Mouse (Mus musculus) bone marrow, adult 2 months (tissue): ENCODE data around the gene Nup54. TPM values are rescaled to one million over a fixed set of nuclear protein-coding genes. Genes with fewer than 3 reads are reported as not detected.

Source experiments
- H3K27ac ChIP-seq: fragments of 200-500 bp; 2 replicates; pipeline ENCODE4 v1.5.1; 2012; ENCODE audit warnings: low read depth, mild to moderate bottlenecking, control low read depth, inconsistent platforms, low read length; ENCODE audit not compliant: control insufficient read depth, poor library complexity, insufficient read depth
- H3K4me1 ChIP-seq: fragments of 200-500 bp; 2 replicates; pipeline ENCODE4 v1.6.1; 2011; ENCODE audit warnings: low read length; ENCODE audit not compliant: control insufficient read depth, insufficient read depth
- H3K4me3 ChIP-seq: fragments of 200-500 bp; replicated peaks from 2 replicates; pipeline ENCODE3; 2011; ENCODE audit warnings: mild to moderate bottlenecking, low read depth, low read length, control low read depth; ENCODE audit not compliant: control insufficient read depth
- CTCF ChIP-seq: fragments of 200-500 bp; IDR thresholded peaks from 2 replicates; pipeline ENCODE4 v1.5.1; 2011; ENCODE audit warnings: low read length, control low read depth; ENCODE audit not compliant: control insufficient read depth, insufficient read depth
- POLR2A ChIP-seq: fragments of 200-500 bp; IDR thresholded peaks from 2 replicates; pipeline ENCODE4 v1.6.1; 2011; ENCODE audit warnings: low read depth, mild to moderate bottlenecking, control low read depth, low read length, borderline replicate concordance; ENCODE audit not compliant: control insufficient read depth
- WGBS: fragments of 180-500 bp; shearing (Covaris S2); methylation state at CpG from one replicate; pipeline ENCODE4 v1.1.7; 2018; 5-methylcytosine and 5-hydroxymethylcytosine counted together
- polyA plus RNA-seq: library from polyadenylated mRNA; stranded (reverse); fragments of >200 nt; gene quantifications from 2 replicates; pipeline ENCODE4 v1.2.4, GENCODE M21; 2011; ENCODE audit warnings: low replicate concordance; ENCODE audit not compliant: missing spikeins, insufficient read depth, insufficient read length

Gene Nup54
- polyA plus RNA-seq, 1 experiment, result 19.4 TPM

DNA sequence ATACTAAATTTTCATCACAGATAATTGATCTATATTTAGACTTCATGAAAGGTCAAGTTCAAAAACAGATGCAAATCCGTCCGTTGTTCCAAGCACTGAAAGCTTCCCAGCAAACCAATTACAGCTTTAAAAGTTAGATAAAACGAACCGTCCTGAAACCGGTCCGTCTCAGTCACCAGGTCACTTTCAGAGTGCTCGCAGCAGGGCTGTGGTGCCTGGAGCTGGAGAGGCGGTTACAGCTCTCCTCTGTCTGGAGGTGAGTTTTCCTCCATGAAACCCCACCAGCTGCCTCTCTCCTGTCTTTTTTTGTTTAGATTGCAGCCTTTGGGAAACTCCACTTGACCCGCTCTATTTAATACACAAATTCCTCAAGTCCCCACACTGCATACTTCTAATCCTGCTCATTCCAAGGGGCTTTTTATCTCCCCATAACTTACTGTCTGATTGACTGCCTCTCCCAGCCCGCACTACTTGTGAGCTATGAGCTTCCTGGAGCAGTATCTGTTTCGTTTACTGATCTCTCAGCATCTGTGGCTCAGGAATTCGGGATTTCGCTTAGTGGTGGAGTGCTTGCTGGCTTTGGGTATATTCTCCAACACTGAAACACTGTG is 58.1 kb downstream of the Nup54 start:
- Histone ChIP-seq H3K27ac (no peak overlapping the region), H3K4me1 (peaks cover 4% of the 10 kb centered on the region; the same call in 1 of the 2 replicates), H3K4me3 (no peak overlapping the region)
- 84% methylated on average over 13 of the region's 13 CpGs for WGBS
- TF ChIP-seq POLR2A, result no peak
- TF ChIP-seq CTCF, result no peak

DNA sequence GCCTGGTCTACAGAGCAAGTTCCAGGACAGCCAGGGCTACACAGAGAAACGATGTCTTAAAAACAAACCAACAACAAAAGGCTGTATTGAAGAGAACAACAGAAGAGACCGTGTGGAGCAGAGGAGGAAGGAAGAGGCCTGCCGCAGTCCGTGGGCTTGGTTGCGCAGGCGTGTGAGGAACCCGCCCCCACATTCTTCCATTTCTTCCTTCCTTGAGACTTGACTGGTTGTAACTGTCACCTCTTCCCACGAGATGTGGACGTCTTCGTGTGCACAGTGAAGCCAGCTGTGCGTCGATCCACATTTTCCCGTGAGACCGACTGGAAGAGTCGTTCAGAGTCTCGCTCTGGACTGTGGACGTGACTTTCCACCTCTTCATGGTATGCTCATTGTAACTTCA is 59.7 kb downstream of the Nup54 start:
- H3K27ac ChIP-seq, result peak overlapping the region; percentile 83
- TF ChIP-seq POLR2A (0 out of 2 replicates have a peak, but pooled peaks have one; percentile 56), CTCF (no peak)
- H3K4me1 ChIP-seq, result peaks cover 4% of the 10 kb centered on the region; the same call in 1 of the 2 replicates
- H3K4me3 ChIP-seq, result peak overlapping the region; percentile 64
- WGBS, result 6% methylated on average over 17 of the region's 17 CpGs

DNA sequence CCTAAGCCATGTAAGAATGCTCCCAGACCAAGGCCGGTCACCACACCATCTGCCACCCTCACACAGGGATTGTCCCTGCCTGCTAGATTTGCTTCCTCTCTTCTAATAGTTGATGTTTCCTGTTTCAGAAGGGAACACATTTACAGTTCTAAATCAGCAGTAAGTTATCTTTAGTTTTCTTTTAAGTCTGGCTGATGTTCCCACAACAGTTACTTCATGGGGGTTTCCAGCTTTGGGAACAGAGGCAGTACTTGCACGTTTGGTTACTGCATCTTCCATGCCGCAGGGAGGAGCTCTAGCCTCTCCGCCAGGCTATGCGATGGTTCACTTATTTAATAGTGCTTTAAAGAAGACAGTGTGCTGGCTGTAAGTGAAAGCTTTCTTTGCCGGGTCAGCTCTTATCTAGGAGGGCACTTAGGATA is 60.3 kb downstream of the Nup54 start:
- Histone ChIP-seq H3K4me3 (peak overlapping the region; percentile 32), H3K27ac (peak overlapping the region; percentile 83), H3K4me1 (peaks cover 4% of the 10 kb centered on the region; the same call in 1 of the 2 replicates)
- TF ChIP-seq POLR2A, result no peak
- TF ChIP-seq CTCF, result no peak
- 5% methylated on average over 6 of the region's 6 CpGs for WGBS

DNA sequence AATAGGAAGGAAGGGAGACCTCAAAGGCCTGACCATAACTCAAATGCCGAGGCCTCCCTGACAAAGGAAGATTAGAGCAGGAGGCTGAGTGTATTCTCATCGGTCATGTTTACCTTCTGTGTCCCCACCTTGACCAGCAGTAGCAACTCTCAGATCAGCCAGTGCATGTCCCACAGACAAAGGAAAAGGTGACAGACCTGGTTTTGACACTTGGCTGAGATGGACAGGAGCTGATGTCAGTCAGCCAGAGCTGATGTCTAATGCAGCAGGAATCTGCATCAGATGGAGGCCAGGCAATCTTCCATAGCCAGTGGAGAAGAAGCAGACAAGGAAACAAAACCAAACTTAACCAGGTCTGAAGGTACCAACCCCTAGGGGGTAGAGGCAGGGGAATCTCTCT is 62.4 kb downstream of the Nup54 start:
- no peak for TF ChIP-seq POLR2A
- TF ChIP-seq CTCF, result no peak
- Histone ChIP-seq H3K4me1 (peaks cover 7% of the 10 kb centered on the region; the same call in 1 of the 2 replicates), H3K27ac (no peak overlapping the region), H3K4me3 (no peak overlapping the region)
- 14% methylated on average over 2 of the region's 2 CpGs for WGBS

DNA sequence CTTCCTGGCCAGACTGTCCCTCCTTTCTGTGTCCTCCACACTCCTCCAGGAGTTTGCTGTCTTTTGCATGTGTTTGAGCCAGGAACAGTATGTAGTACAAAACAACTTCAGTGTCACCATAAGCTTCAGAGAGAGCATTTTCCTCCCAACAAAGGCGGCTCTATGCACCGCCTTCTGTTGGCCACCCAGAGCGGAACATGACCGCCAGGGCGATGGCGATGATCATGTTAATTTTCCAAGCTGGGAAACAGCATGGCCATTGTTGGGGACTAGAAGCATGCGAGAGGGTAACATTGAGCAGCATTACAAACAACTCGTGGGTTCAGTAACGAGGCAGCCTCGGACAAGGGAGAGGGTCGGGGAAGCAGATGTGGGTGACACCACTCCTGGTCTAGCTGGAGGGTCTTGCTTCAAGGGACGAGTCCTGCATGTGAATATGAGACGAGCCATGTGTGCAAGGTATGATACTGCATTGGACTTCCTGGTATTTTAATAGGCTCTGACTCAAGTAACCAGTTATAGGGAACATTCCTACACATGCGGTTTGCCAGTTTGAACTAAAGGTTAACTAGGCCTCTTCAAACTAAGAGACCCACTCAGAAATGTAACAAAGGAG is 63.5 kb downstream of the Nup54 start:
- WGBS, result 76% methylated on average over 14 of the region's 14 CpGs
- no peak overlapping the region for H3K4me3 ChIP-seq
- TF ChIP-seq POLR2A (no peak), CTCF (no peak)
- no peak overlapping the region for H3K27ac ChIP-seq
- H3K4me1 ChIP-seq, result peaks cover 8% of the 10 kb centered on the region

DNA sequence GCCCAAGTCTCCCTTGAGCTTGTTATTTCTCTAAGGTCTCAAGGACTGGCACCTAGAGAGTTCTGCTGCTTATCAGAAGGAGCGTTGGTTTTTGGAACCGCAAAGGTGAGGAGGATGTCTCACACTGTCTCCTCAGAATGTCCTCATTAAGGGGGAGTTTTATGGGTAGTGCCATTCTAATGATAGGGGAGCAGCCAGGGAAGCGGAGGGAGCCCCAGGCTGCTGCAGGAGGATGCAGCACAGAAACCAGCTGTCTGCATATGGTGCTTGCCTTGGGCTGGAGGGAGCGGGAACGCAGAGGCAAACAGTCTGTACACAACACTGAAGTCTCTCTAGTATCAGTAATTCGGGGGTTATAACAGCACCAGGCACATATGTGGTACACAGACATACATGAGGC is 64.1 kb downstream of the Nup54 start:
- H3K27ac ChIP-seq, result no peak overlapping the region
- 75% methylated on average over 6 of the region's 6 CpGs for WGBS
- H3K4me3 ChIP-seq, result no peak overlapping the region
- TF ChIP-seq POLR2A, result no peak
- H3K4me1 ChIP-seq, result peaks cover 7% of the 10 kb centered on the region

DNA sequence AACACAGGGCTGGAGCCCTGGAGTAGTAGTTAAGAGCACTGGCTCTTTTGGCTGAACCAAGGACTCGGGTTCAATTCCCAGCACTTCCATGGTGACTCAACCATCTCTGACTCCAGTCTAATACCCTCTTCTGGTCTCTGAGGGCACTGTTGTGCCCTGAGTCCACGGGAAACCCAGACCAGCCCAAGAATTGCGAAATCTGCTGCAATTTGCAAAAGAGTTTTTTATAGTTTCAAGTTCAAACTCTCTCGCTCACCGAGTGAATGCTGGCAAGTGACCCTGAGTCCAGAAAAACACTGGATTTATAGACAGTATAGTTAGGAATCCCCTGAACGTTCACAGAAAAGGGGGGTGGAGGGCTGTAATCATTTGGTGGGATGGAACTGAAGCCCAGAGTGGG is 64.6 kb downstream of the Nup54 start:
- H3K4me1 ChIP-seq, result peaks cover 5% of the 10 kb centered on the region
- TF ChIP-seq POLR2A, result no peak
- TF ChIP-seq CTCF, result no peak
- 28% methylated on average over 6 of the region's 6 CpGs for WGBS
- H3K4me3 ChIP-seq, result no peak overlapping the region
- no peak overlapping the region for H3K27ac ChIP-seq

DNA sequence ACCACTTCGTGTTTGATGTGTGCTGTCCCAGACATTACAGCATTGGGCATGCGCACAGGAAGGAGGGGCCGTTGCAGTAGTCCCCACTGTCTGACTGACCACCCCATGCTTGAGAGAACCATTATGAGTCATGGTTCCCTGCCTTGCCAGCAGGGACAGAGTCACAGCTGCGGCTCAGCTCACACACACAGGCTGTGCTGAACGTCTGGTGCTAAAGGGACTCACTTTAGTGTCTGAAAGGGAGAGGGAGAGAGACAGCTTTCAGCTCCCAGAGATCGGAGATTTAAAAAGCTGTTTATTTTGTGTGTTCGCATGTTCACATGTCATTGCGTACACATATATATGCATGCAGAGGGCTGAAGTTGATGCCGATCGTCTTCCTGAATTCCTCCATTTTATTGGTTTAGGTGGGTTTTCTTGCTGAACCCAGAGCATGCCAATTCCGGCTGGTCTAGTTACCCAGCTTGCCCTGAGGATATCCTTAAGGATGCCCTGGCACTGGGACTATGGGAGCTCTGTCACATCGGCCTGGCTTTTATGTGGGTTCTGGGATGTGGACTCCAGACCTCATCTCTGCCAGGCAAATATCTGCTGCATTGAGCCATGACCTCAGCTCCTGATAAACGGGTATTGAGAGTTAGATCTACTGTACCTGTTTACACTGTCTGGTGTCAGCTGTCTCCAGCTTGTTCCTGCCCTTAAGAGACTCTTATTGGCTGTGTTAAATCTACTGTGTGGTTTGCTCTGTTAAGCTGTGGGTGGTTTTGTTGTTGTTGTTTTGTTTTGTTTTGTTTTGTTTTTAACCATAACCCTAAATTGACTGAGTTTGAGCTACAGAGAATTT is 65.6 kb downstream of the Nup54 start:
- WGBS, result 66% methylated on average over 13 of the region's 13 CpGs
- Histone ChIP-seq H3K4me3 (no peak overlapping the region), H3K4me1 (peaks cover 5% of the 10 kb centered on the region), H3K27ac (no peak overlapping the region)
- TF ChIP-seq POLR2A, result no peak
- no peak for TF ChIP-seq CTCF

DNA sequence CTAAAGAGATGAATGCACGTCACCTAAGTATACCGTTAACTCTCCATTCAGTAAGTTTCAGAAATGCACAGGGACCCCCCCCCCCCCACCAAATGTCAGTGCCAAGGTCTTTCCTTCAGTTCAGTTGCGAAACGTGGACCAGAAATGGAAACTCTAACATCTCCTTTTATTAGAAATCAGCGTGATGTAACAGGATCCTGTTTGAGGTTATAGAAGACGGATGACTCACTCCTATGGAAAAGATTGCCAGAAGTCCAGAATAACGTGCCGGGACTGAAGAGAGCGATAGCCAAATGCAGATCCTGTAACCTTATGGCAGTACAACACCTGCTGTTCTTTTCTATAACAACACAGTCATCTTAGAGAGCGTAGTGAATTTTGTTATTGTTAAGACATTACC is 66.6 kb downstream of the Nup54 start:
- H3K4me3 ChIP-seq, result no peak overlapping the region
- peaks cover 5% of the 10 kb centered on the region for H3K4me1 ChIP-seq
- no peak overlapping the region; the same call in 1 of the 2 replicates for H3K27ac ChIP-seq
- TF ChIP-seq POLR2A (no peak), CTCF (no peak)
- 31% methylated on average over 10 of the region's 10 CpGs for WGBS
